Mouse (Mus musculus): ENCODE results near the gene Adam19. TPM values are rescaled to one million over a fixed set of nuclear protein-coding genes. Genes with fewer than 3 reads are reported as not detected.

Gene Adam19
- polyA plus RNA-seq, 1 experiment = 11.4 TPM

GRCm38 (mm10) chr11:46115411-46116173 lies 59.8 kb downstream of the Adam19 start:
- 78% methylated on average over 9 of the region's 9 CpGs for WGBS
- Histone ChIP-seq H3K4me3 (replicated peaks; ENCODE audit: insufficient read depth, low read depth, low read length) (no peak overlapping the region), H3K4me1 (ENCODE audit: control insufficient read depth, insufficient read depth, low read length) (peaks cover 10% of the 10 kb centered on the region), H3K27ac (ENCODE audit: insufficient read depth, low read length) (no peak overlapping the region), H3K27me3 (ENCODE audit: control insufficient read depth, insufficient read depth, low read length) (no peaks in the 10 kb centered on the region)
- TF ChIP-seq CTCF (IDR thresholded peaks at IDR 0.05; ENCODE audit: borderline replicate concordance, insufficient read depth, low read depth, low read length) (no peak), POLR2A (IDR thresholded peaks at IDR 0.05; ENCODE audit: borderline replicate concordance, insufficient read depth, low read length) (no peak)
- DNase-seq = no peak

GRCm38 (mm10) chr11:46116510-46116909 lies 60.7 kb downstream of the Adam19 start:
- H3K4me1 ChIP-seq (ENCODE audit: control insufficient read depth, insufficient read depth, low read length) = peaks cover 6% of the 10 kb centered on the region
- TF ChIP-seq CTCF (IDR thresholded peaks at IDR 0.05; ENCODE audit: borderline replicate concordance, insufficient read depth, low read depth, low read length) (no peak), POLR2A (IDR thresholded peaks at IDR 0.05; ENCODE audit: borderline replicate concordance, insufficient read depth, low read length) (no peak)
- H3K27me3 ChIP-seq (ENCODE audit: control insufficient read depth, insufficient read depth, low read length) = no peaks in the 10 kb centered on the region
- no peak for DNase-seq
- H3K27ac ChIP-seq (ENCODE audit: insufficient read depth, low read length) = no peak overlapping the region
- WGBS = 98% methylated on average over 2 of the region's 2 CpGs
- no peak overlapping the region for H3K4me3 ChIP-seq (replicated peaks; ENCODE audit: insufficient read depth, low read depth, low read length)

- DNase-seq = no peak
- Histone ChIP-seq H3K27me3 (ENCODE audit: control insufficient read depth, insufficient read depth, low read length) (no peaks in the 10 kb centered on the region), H3K27ac (ENCODE audit: insufficient read depth, low read length) (no peak overlapping the region), H3K4me1 (ENCODE audit: control insufficient read depth, insufficient read depth, low read length) (peaks cover 2% of the 10 kb centered on the region; the same call in 1 of the 2 replicates), H3K4me3 (replicated peaks; ENCODE audit: insufficient read depth, low read depth, low read length) (no peak overlapping the region)
- TF ChIP-seq POLR2A (IDR thresholded peaks at IDR 0.05; ENCODE audit: borderline replicate concordance, insufficient read depth, low read length) (no peak), CTCF (IDR thresholded peaks at IDR 0.05; ENCODE audit: borderline replicate concordance, insufficient read depth, low read depth, low read length) (no peak)
- WGBS = 44% methylated on average over 4 of the region's 4 CpGs
Observed at GRCm38 (mm10) chr11:46119624-46120023, 63.8 kb downstream of the Adam19 start.

GRCm38 (mm10) chr11:46120084-46120483 lies 64.3 kb downstream of the Adam19 start:
- H3K4me1 ChIP-seq (ENCODE audit: control insufficient read depth, insufficient read depth, low read length) = no peaks in the 10 kb centered on the region
- 91% methylated on average over 10 of the region's 10 CpGs for WGBS
- H3K27me3 ChIP-seq (ENCODE audit: control insufficient read depth, insufficient read depth, low read length) = no peaks in the 10 kb centered on the region
- no peak overlapping the region for H3K27ac ChIP-seq (ENCODE audit: insufficient read depth, low read length)
- TF ChIP-seq CTCF (IDR thresholded peaks at IDR 0.05; ENCODE audit: borderline replicate concordance, insufficient read depth, low read depth, low read length) (no peak), POLR2A (IDR thresholded peaks at IDR 0.05; ENCODE audit: borderline replicate concordance, insufficient read depth, low read length) (no peak)
- H3K4me3 ChIP-seq (replicated peaks; ENCODE audit: insufficient read depth, low read depth, low read length) = no peak overlapping the region
- no peak for DNase-seq

- no peak for TF ChIP-seq POLR2A (IDR thresholded peaks at IDR 0.05; ENCODE audit: borderline replicate concordance, insufficient read depth, low read length)
- no peak overlapping the region for H3K4me3 ChIP-seq (replicated peaks; ENCODE audit: insufficient read depth, low read depth, low read length)
- H3K27ac ChIP-seq (ENCODE audit: insufficient read depth, low read length) = no peak overlapping the region
- WGBS = 96% methylated on average over 4 of the region's 4 CpGs
- no peak for DNase-seq
- H3K27me3 ChIP-seq (ENCODE audit: control insufficient read depth, insufficient read depth, low read length) = no peaks in the 10 kb centered on the region
- H3K4me1 ChIP-seq (ENCODE audit: control insufficient read depth, insufficient read depth, low read length) = no peaks in the 10 kb centered on the region
Observed at GRCm38 (mm10) chr11:46121666-46122065, 65.9 kb downstream of the Adam19 start.

- WGBS = 90% methylated on average over 4 of the region's 4 CpGs
- Histone ChIP-seq H3K4me1 (ENCODE audit: control insufficient read depth, insufficient read depth, low read length) (no peaks in the 10 kb centered on the region), H3K27me3 (ENCODE audit: control insufficient read depth, insufficient read depth, low read length) (no peaks in the 10 kb centered on the region), H3K27ac (ENCODE audit: insufficient read depth, low read length) (no peak overlapping the region), H3K4me3 (replicated peaks; ENCODE audit: insufficient read depth, low read depth, low read length) (no peak overlapping the region)
- TF ChIP-seq CTCF (IDR thresholded peaks at IDR 0.05; ENCODE audit: borderline replicate concordance, insufficient read depth, low read depth, low read length) (no peak), POLR2A (IDR thresholded peaks at IDR 0.05; ENCODE audit: borderline replicate concordance, insufficient read depth, low read length) (no peak)
- no peak for DNase-seq
Observed at GRCm38 (mm10) chr11:46122875-46123274, 67.1 kb downstream of the Adam19 start.

- 91% methylated on average over 8 of the region's 8 CpGs for WGBS
- H3K27ac ChIP-seq (ENCODE audit: insufficient read depth, low read length) = no peak overlapping the region
Observed at GRCm38 (mm10) chr11:46123328-46123866, 67.6 kb downstream of the Adam19 start.

More at GRCm38 (mm10) chr11:46123328-46123866, 67.6 kb downstream of the Adam19 start:
- no peak for DNase-seq
- Histone ChIP-seq H3K4me3 (replicated peaks; ENCODE audit: insufficient read depth, low read depth, low read length) (no peak overlapping the region), H3K4me1 (ENCODE audit: control insufficient read depth, insufficient read depth, low read length) (no peaks in the 10 kb centered on the region), H3K27me3 (ENCODE audit: control insufficient read depth, insufficient read depth, low read length) (no peaks in the 10 kb centered on the region)
- TF ChIP-seq CTCF (IDR thresholded peaks at IDR 0.05; ENCODE audit: borderline replicate concordance, insufficient read depth, low read depth, low read length) = no peak
- TF ChIP-seq POLR2A (IDR thresholded peaks at IDR 0.05; ENCODE audit: borderline replicate concordance, insufficient read depth, low read length) = no peak
